Mouse (Mus musculus): ENCODE data around the gene Timp2. TPM values are rescaled to one million over a fixed set of nuclear protein-coding genes. Genes with fewer than 3 reads are reported as not detected.

Gene Timp2
- polyA plus RNA-seq, 1 experiment from 2014 or later: 72.7 TPM

GRCm38 (mm10) chr11:118401195-118401594, 45.7 kb upstream of the Timp2 start:
- ATAC-seq (ENCODE audit: low FRiP score, low TSS enrichment) (no peak), DNase-seq (ENCODE audit: low spot score) (no peak)
- 70% methylated on average over 4 of the region's 4 CpGs for WGBS
- H3K36me3 ChIP-seq (ENCODE audit: control insufficient read depth, insufficient read depth, low read length): no peaks in the 10 kb centered on the region; the same call in 1 of the 2 replicates
- peak overlapping the region; percentile 57 for H3K4me2 ChIP-seq (replicated peaks; ENCODE audit: low read depth)
- H3K27me3 ChIP-seq (ENCODE audit: control insufficient read depth, insufficient read depth, low read length): no peaks in the 10 kb centered on the region
- peak overlapping the region; percentile 61 for H3K9ac ChIP-seq (ENCODE audit: low read length)
- peaks cover 10% of the 10 kb centered on the region; the same call in 1 of the 2 replicates for H3K4me1 ChIP-seq (replicated peaks; ENCODE audit: control insufficient read depth, insufficient read depth)
- peak overlapping the region; percentile 94 for H3K27ac ChIP-seq (replicated peaks)
- no peaks in the 10 kb centered on the region for H3K9me3 ChIP-seq (ENCODE audit: control insufficient read depth, low read length)
- TF ChIP-seq EP300 (optimal IDR thresholded peaks at IDR 0.05) (no peak), CTCF (IDR thresholded peaks at IDR 0.05; ENCODE audit: low read depth) (no peak)
- H3K4me3 ChIP-seq (ENCODE audit: low read depth, low read length): peak overlapping the region; percentile 30

- ATAC-seq (ENCODE audit: low FRiP score, low TSS enrichment): peak; percentile 15; the same call in 1 of the 2 replicates
- Histone ChIP-seq H3K4me1 (replicated peaks; ENCODE audit: control insufficient read depth, insufficient read depth) (peaks cover 10% of the 10 kb centered on the region; the same call in 1 of the 2 replicates), H3K27me3 (ENCODE audit: control insufficient read depth, insufficient read depth, low read length) (no peaks in the 10 kb centered on the region), H3K9me3 (ENCODE audit: control insufficient read depth, low read length) (no peaks in the 10 kb centered on the region), H3K27ac (replicated peaks) (peak overlapping the region; percentile 94), H3K36me3 (ENCODE audit: control insufficient read depth, insufficient read depth, low read length) (peaks cover 4% of the 10 kb centered on the region; the same call in 1 of the 2 replicates), H3K4me3 (ENCODE audit: low read depth, low read length) (peak overlapping the region; percentile 19; the same call in 1 of the 2 replicates), H3K4me2 (replicated peaks; ENCODE audit: low read depth) (peak overlapping the region; percentile 57), H3K9ac (ENCODE audit: low read length) (peak overlapping the region; percentile 61)
- 26% methylated on average over 6 of the region's 6 CpGs for WGBS
- peak; percentile 46 for DNase-seq (ENCODE audit: low spot score)
- TF ChIP-seq CTCF (IDR thresholded peaks at IDR 0.05; ENCODE audit: low read depth): no peak
Observed at GRCm38 (mm10) chr11:118400566-118400936, 45.0 kb upstream of the Timp2 start.

- H3K27ac ChIP-seq (replicated peaks): peak overlapping the region; percentile 94
- peak overlapping the region; percentile 61; the same call in 1 of the 2 replicates for H3K9ac ChIP-seq (ENCODE audit: low read length)
- WGBS: 60% methylated on average over 5 of the region's 5 CpGs
- no peaks in the 10 kb centered on the region for H3K9me3 ChIP-seq (ENCODE audit: control insufficient read depth, low read length)
- no peaks in the 10 kb centered on the region for H3K27me3 ChIP-seq (ENCODE audit: control insufficient read depth, insufficient read depth, low read length)
- peak; percentile 65 for DNase-seq (ENCODE audit: low spot score)
- H3K4me1 ChIP-seq (replicated peaks; ENCODE audit: control insufficient read depth, insufficient read depth): peaks cover 10% of the 10 kb centered on the region; the same call in 1 of the 2 replicates
- H3K4me2 ChIP-seq (replicated peaks; ENCODE audit: low read depth): peak overlapping the region; percentile 57
- peak; percentile 45 for ATAC-seq (ENCODE audit: low FRiP score, low TSS enrichment)
- H3K36me3 ChIP-seq (ENCODE audit: control insufficient read depth, insufficient read depth, low read length): peaks cover 4% of the 10 kb centered on the region; the same call in 1 of the 2 replicates
- peak overlapping the region; percentile 19; the same call in 1 of the 2 replicates for H3K4me3 ChIP-seq (ENCODE audit: low read depth, low read length)
- TF ChIP-seq EP300 (optimal IDR thresholded peaks at IDR 0.05) (no peak), CTCF (IDR thresholded peaks at IDR 0.05; ENCODE audit: low read depth) (no peak)
Observed at GRCm38 (mm10) chr11:118399891-118400565, 44.5 kb upstream of the Timp2 start.

GRCm38 (mm10) chr11:118397806-118398530, 42.4 kb upstream of the Timp2 start:
- Histone ChIP-seq H3K4me3 (ENCODE audit: low read depth, low read length) (no peak overlapping the region), H3K36me3 (ENCODE audit: control insufficient read depth, insufficient read depth, low read length) (peaks cover 4% of the 10 kb centered on the region; the same call in 1 of the 2 replicates)
- ATAC-seq (ENCODE audit: low FRiP score, low TSS enrichment): no peak

GRCm38 (mm10) chr11:118394538-118394937, 39.0 kb upstream of the Timp2 start:
- H3K4me1 ChIP-seq (replicated peaks; ENCODE audit: control insufficient read depth, insufficient read depth): no peaks in the 10 kb centered on the region
- H3K27ac ChIP-seq (replicated peaks): no peak overlapping the region
- H3K36me3 ChIP-seq (ENCODE audit: control insufficient read depth, insufficient read depth, low read length): peaks cover 4% of the 10 kb centered on the region; the same call in 1 of the 2 replicates
- TF ChIP-seq CTCF (IDR thresholded peaks at IDR 0.05; ENCODE audit: low read depth) (no peak), EP300 (optimal IDR thresholded peaks at IDR 0.05) (no peak)
- DNase-seq (ENCODE audit: low spot score) (no peak), ATAC-seq (ENCODE audit: low FRiP score, low TSS enrichment) (no peak)
- 58% methylated on average over 6 of the region's 6 CpGs for WGBS
- no peak overlapping the region for H3K9ac ChIP-seq (ENCODE audit: low read length)
- H3K4me2 ChIP-seq (replicated peaks; ENCODE audit: low read depth): no peak overlapping the region
- H3K9me3 ChIP-seq (ENCODE audit: control insufficient read depth, low read length): no peaks in the 10 kb centered on the region
- no peak overlapping the region for H3K4me3 ChIP-seq (ENCODE audit: low read depth, low read length)
- H3K27me3 ChIP-seq (ENCODE audit: control insufficient read depth, insufficient read depth, low read length): no peaks in the 10 kb centered on the region

More at GRCm38 (mm10) chr11:118397806-118398530, 42.4 kb upstream of the Timp2 start:
- DNase-seq (ENCODE audit: low spot score): peak; percentile 12
- no peaks in the 10 kb centered on the region for H3K9me3 ChIP-seq (ENCODE audit: control insufficient read depth, low read length)
- H3K4me2 ChIP-seq (replicated peaks; ENCODE audit: low read depth): no peak overlapping the region
- WGBS: 89% methylated on average over 26 of the region's 26 CpGs
- no peak overlapping the region for H3K27ac ChIP-seq (replicated peaks)
- TF ChIP-seq EP300 (optimal IDR thresholded peaks at IDR 0.05) (no peak), CTCF (IDR thresholded peaks at IDR 0.05; ENCODE audit: low read depth) (no peak)
- peaks cover 10% of the 10 kb centered on the region; the same call in 1 of the 2 replicates for H3K4me1 ChIP-seq (replicated peaks; ENCODE audit: control insufficient read depth, insufficient read depth)
- no peak overlapping the region for H3K9ac ChIP-seq (ENCODE audit: low read length)
- no peaks in the 10 kb centered on the region for H3K27me3 ChIP-seq (ENCODE audit: control insufficient read depth, insufficient read depth, low read length)
